Mouse (Mus musculus) CH12.LX (cell line): Measurements from ENCODE around the gene Ifit1bl2. TPM values are rescaled to one million over a fixed set of nuclear protein-coding genes. Genes with fewer than 3 reads are reported as not detected.
"Not testable (repeated sequence)": the region's sequence is repeated elsewhere in the genome, so short reads cannot be mapped to it uniquely, and the experiment has no call there.

Experiments used
- DNase-seq: peaks from one replicate; pipeline ENCODE4 v3.0.0-alpha.2; 2013; ENCODE audit errors: extremely low read depth
- H3K27ac ChIP-seq: 2 replicates; pipeline ENCODE4 v1.5.1; 2012; ENCODE audit warnings: low read depth, mild to moderate bottlenecking, control low read depth, moderate library complexity; ENCODE audit not compliant: insufficient read depth
- H3K27me3 ChIP-seq: replicated peaks from 2 replicates; pipeline ENCODE3; 2012; ENCODE audit warnings: inconsistent platforms
- H3K36me3 ChIP-seq, 2 experiments: replicated peaks in 1 of 2; 2 replicates each; pipeline versions ENCODE3 to v1.6.1; 2012; ENCODE audit warnings: inconsistent platforms in 1 of 2, low read length in 1 of 2, mild to moderate bottlenecking in 1 of 2, mixed read lengths in 1 of 2, moderate library complexity in 1 of 2; ENCODE audit not compliant: control insufficient read depth in 1 of 2, insufficient read depth in 1 of 2
- H3K4me1 ChIP-seq, 2 experiments: 2 replicates each; pipeline ENCODE4 v1.6.1; 2012; ENCODE audit warnings: inconsistent platforms in 1 of 2, moderate library complexity in 1 of 2; ENCODE audit not compliant: insufficient read depth in 2 of 2, control insufficient read depth in 1 of 2
- H3K4me2 ChIP-seq: 2 replicates; pipeline ENCODE4 v1.6.1; 2012; ENCODE audit warnings: low read depth, mild to moderate bottlenecking, control low read depth; ENCODE audit not compliant: poor library complexity, insufficient read depth, severe bottlenecking
- H3K4me3 ChIP-seq, 3 experiments: fragments of 150-350 bp in 1 of 3; sonication (generic) in 1 of 3; replicated peaks in 1 of 3; 2 replicates each; pipeline versions ENCODE3 to v1.5.1; 2011 to 2012; ENCODE audit warnings: low read depth in 2 of 3, low read length in 2 of 3, mild to moderate bottlenecking in 2 of 3, moderate library complexity in 2 of 3, control low read depth in 1 of 3, improper control_type of control experiment in 1 of 3, inconsistent platforms in 1 of 3, mixed read lengths in 1 of 3; ENCODE audit not compliant: poor library complexity in 1 of 3
- H3K79me2 ChIP-seq: replicated peaks from 2 replicates; pipeline ENCODE4 v1.6.1; 2012; ENCODE audit warnings: mild to moderate bottlenecking, moderate library complexity; ENCODE audit not compliant: control insufficient read depth, poor library complexity, insufficient read depth, severe bottlenecking; ENCODE audit errors: extremely low read depth
- H3K9ac ChIP-seq: 2 replicates; pipeline ENCODE4 v1.6.1; 2012; ENCODE audit warnings: low read depth, mild to moderate bottlenecking, control low read depth, moderate library complexity; ENCODE audit not compliant: insufficient read depth
- H3K9me3 ChIP-seq: replicated peaks from 2 replicates; pipeline ENCODE3; 2012; ENCODE audit warnings: low read length, inconsistent platforms, mixed read lengths
- BHLHE40 ChIP-seq: IDR thresholded peaks from 2 replicates; pipeline ENCODE4 v1.6.1; 2011; ENCODE audit warnings: mild to moderate bottlenecking, low read depth, low read length, improper control_type of control experiment
- CHD1 ChIP-seq: IDR thresholded peaks from 2 replicates; pipeline ENCODE4 v1.6.1; 2012; ENCODE audit warnings: low read depth, low read length, improper control_type of control experiment, inconsistent platforms
- CHD2 ChIP-seq: IDR thresholded peaks from 2 replicates; pipeline ENCODE4 v1.6.1; 2011; ENCODE audit warnings: low read length, improper control_type of control experiment
- CTCF ChIP-seq, 2 experiments: IDR thresholded peaks in 1 of 2; conservative IDR thresholded peaks in 1 of 2; 2 replicates each; pipeline ENCODE4 v1.5.1; 2011 to 2012; ENCODE audit warnings: low read depth in 2 of 2, low read length in 2 of 2, improper control_type of control experiment in 1 of 2, inconsistent platforms in 1 of 2, mild to moderate bottlenecking in 1 of 2, moderate library complexity in 1 of 2
- EP300 ChIP-seq: IDR thresholded peaks from 2 replicates; pipeline ENCODE4 v1.6.1; 2011; ENCODE audit warnings: low read length, improper control_type of control experiment
- JUN ChIP-seq: IDR thresholded peaks from 2 replicates; pipeline ENCODE4 v1.6.1; 2011; ENCODE audit warnings: low read depth, mild to moderate bottlenecking, low read length, improper control_type of control experiment, moderate library complexity; ENCODE audit not compliant: insufficient read depth
- MEF2A ChIP-seq: IDR thresholded peaks from 2 replicates; pipeline ENCODE4 v1.6.1; 2014; ENCODE audit warnings: low read depth, mild to moderate bottlenecking, inconsistent platforms, low read length, improper control_type of control experiment, borderline replicate concordance
- MXI1 ChIP-seq: IDR thresholded peaks from 2 replicates; pipeline ENCODE4 v1.6.1; 2011; ENCODE audit warnings: mild to moderate bottlenecking, low read depth, low read length, improper control_type of control experiment
- MYC ChIP-seq: IDR thresholded peaks from 2 replicates; pipeline ENCODE4 v1.6.1; 2011; ENCODE audit warnings: low read depth, mild to moderate bottlenecking, improper control_type of control experiment, low read length
- NRF1 ChIP-seq: IDR thresholded peaks from 2 replicates; pipeline ENCODE4 v1.6.1; 2014; ENCODE audit warnings: low read depth, mild to moderate bottlenecking, inconsistent platforms, low read length, improper control_type of control experiment, moderate library complexity
- PAX5 ChIP-seq: IDR thresholded peaks from 2 replicates; pipeline ENCODE4 v1.6.1; 2012; ENCODE audit warnings: low read length, inconsistent platforms, mixed read lengths
- POLR2AphosphoS2 ChIP-seq: IDR thresholded peaks from 2 replicates; pipeline ENCODE4 v1.6.1; 2011; ENCODE audit warnings: low read depth, low read length, improper control_type of control experiment
- RAD21 ChIP-seq: IDR thresholded peaks from 2 replicates; pipeline ENCODE4 v1.6.1; 2011; ENCODE audit warnings: low read depth, mild to moderate bottlenecking, low read length, improper control_type of control experiment, moderate library complexity
- RCOR1 ChIP-seq: conservative IDR thresholded peaks from 2 replicates; pipeline ENCODE4 v1.6.1; 2012; ENCODE audit warnings: low read depth, mild to moderate bottlenecking, inconsistent platforms, low read length, improper control_type of control experiment
- SIN3A ChIP-seq: IDR thresholded peaks from 2 replicates; pipeline ENCODE4 v1.6.1; 2012; ENCODE audit warnings: low read length, improper control_type of control experiment, inconsistent platforms
- TBP ChIP-seq: conservative IDR thresholded peaks from 2 replicates; pipeline ENCODE4 v1.6.1; 2011; ENCODE audit warnings: low read depth, low read length, improper control_type of control experiment
- UBTF ChIP-seq: IDR thresholded peaks from 2 replicates; pipeline ENCODE4 v1.6.1; 2012; ENCODE audit warnings: low read depth, mild to moderate bottlenecking, inconsistent platforms, low read length, improper control_type of control experiment, moderate library complexity
- USF2 ChIP-seq: conservative IDR thresholded peaks from 2 replicates; pipeline ENCODE4 v1.6.1; 2011; ENCODE audit warnings: low read depth, low read length, improper control_type of control experiment
- ZKSCAN1 ChIP-seq: IDR thresholded peaks from 2 replicates; pipeline ENCODE4 v1.6.1; 2012; ENCODE audit warnings: low read depth, inconsistent platforms, low read length, improper control_type of control experiment, borderline replicate concordance
- ZMIZ1 ChIP-seq: IDR thresholded peaks from 2 replicates; pipeline ENCODE4 v1.6.1; 2012; ENCODE audit warnings: low read depth, mild to moderate bottlenecking, inconsistent platforms, low read length, improper control_type of control experiment
- dilution Hi-C: fragments of 300-500 bp; cut with MboI; formaldehyde crosslinking; loops from 2 replicates; pipeline ENCODE4 v1.14.3; 2020; ENCODE audit warnings: low sequenced_read_pairs; ENCODE audit not compliant: extremely low pct_unique_long_range_greater_than_20kb, extremely low pct_ligation_motif_present
- in situ Hi-C: fragments of 300-500 bp; cut with MboI; formaldehyde crosslinking; loops from 3 replicates; pipeline ENCODE4 v1.14.3; 2019; ENCODE audit warnings: low sequenced_read_pairs, low pct_ligation_motif_present, low pct_unique_long_range_greater_than_20kb, mixed read lengths
- polyA plus RNA-seq: library from polyadenylated mRNA; unstranded; fragments of >175 nt; gene quantifications from 2 replicates; pipeline ENCODE4 v1.2.1, GENCODE M21; 2012; ENCODE audit warnings: low read depth; ENCODE audit not compliant: insufficient read length
- total RNA-seq, 2 experiments: library from RNA; depleted of rRNA; stranded (reverse); fragments of 300-350 nt in 1 of 2; fragments of >200 nt in 1 of 2; gene quantifications; 2 replicates each; pipeline ENCODE4 v1.2.3; 2012 to 2014

Gene Ifit1bl2
- total and polyA plus RNA-seq, 3 experiments, result 0.08 to 0.24 TPM; not detected in 1

GRCm38 (mm10) chr19:34598341-34598740, 42.2 kb downstream of the Ifit1bl2 start:
- Histone ChIP-seq H3K4me2 (no peak overlapping the region), H3K79me2 (no peaks in the 10 kb centered on the region), H3K4me1 (peaks cover 0 to 6% of the 10 kb centered on the region in 2 experiments; a peak in 2 of 4 replicates), H3K27me3 (no peaks in the 10 kb centered on the region), H3K9ac (no peak overlapping the region), H3K27ac (no peak overlapping the region), H3K36me3 (no peaks in the 10 kb centered on the region), H3K9me3 (no peaks in the 10 kb centered on the region), H3K4me3 (no peak overlapping the region)
- dilution Hi-C loops, result no loop called here
- TF ChIP-seq POLR2AphosphoS2, result no peak
- no peak for TF ChIP-seq CHD1
- no peak for TF ChIP-seq CHD2
- no peak for TF ChIP-seq RCOR1
- TF ChIP-seq MXI1, result no peak
- no peak for TF ChIP-seq EP300
- TF ChIP-seq ZMIZ1, result no peak
- TF ChIP-seq RAD21, result no peak
- TF ChIP-seq SIN3A, result no peak
- TF ChIP-seq BHLHE40, result no peak
- no peak for TF ChIP-seq CTCF (conservative IDR thresholded peaks at IDR 0.05 in 1 of 2, IDR thresholded peaks at IDR 0.05 in 1 of 2; ENCODE audit: low read depth in 2 of 2, low read length in 2 of 2)
- no peak for TF ChIP-seq ZKSCAN1
- TF ChIP-seq MYC, result no peak
- TF ChIP-seq PAX5, result no peak
- TF ChIP-seq JUN, result no peak
- no peak for DNase-seq
- in situ Hi-C loops, result no loop called here

GRCm38 (mm10) chr19:34596811-34597210, 43.7 kb downstream of the Ifit1bl2 start:
- dilution Hi-C loops, result no loop called here

GRCm38 (mm10) chr19:34594523-34594922, 46.0 kb downstream of the Ifit1bl2 start:
- H3K79me2 ChIP-seq, DNase-seq, dilution Hi-C loops, H3K4me1 ChIP-seq, H3K27me3 ChIP-seq, H3K9me3 ChIP-seq, H3K36me3 ChIP-seq, H3K4me2 ChIP-seq, H3K4me3 ChIP-seq, H3K27ac ChIP-seq, H3K9ac ChIP-seq, in situ Hi-C loops: not testable (repeated sequence)

More at GRCm38 (mm10) chr19:34596811-34597210, 43.7 kb downstream of the Ifit1bl2 start:
- TF ChIP-seq NRF1 (no peak), UBTF (no peak), SIN3A (no peak), MEF2A (no peak), CHD2 (no peak), POLR2AphosphoS2 (no peak), USF2 (no peak), TBP (no peak), MXI1 (no peak), PAX5 (no peak)
- in situ Hi-C loops, result no loop called here
- Histone ChIP-seq H3K27me3 (no peaks in the 10 kb centered on the region), H3K4me3 (no peak overlapping the region), H3K9me3 (no peaks in the 10 kb centered on the region), H3K4me1 (peaks cover 0 to 1% of the 10 kb centered on the region in 2 experiments; a peak in 2 of 4 replicates), H3K27ac (no peak overlapping the region), H3K4me2 (no peak overlapping the region), H3K9ac (no peak overlapping the region), H3K79me2 (no peaks in the 10 kb centered on the region), H3K36me3 (no peaks in the 10 kb centered on the region)
- no peak for DNase-seq
